Mouse (Mus musculus) kidney, embryonic 15.5 days (tissue): ENCODE data around the gene Clic5. TPM values are rescaled to one million over a fixed set of nuclear protein-coding genes. Genes with fewer than 3 reads are reported as not detected.

Experiments
- ATAC-seq: fragments of 200-750 bp; cut with Nextera tagmentation; replicated peaks from 2 replicates; pipeline ENCODE4 v1.8.0; 2017; ENCODE audit warnings: moderate TSS enrichment; ENCODE audit not compliant: low FRiP score
- H3K27ac ChIP-seq: fragments of 300-500 bp; sonication (generic); 2 replicates; pipeline ENCODE4 v1.5.1; 2015; ENCODE audit warnings: mild to moderate bottlenecking, inconsistent platforms
- H3K27me3 ChIP-seq: fragments of 300-500 bp; sonication (generic); 2 replicates; pipeline ENCODE4 v1.6.1; 2015; ENCODE audit warnings: inconsistent platforms
- H3K36me3 ChIP-seq: fragments of 300-500 bp; sonication (generic); 2 replicates; pipeline ENCODE4 v1.6.1; 2015; ENCODE audit warnings: inconsistent platforms
- H3K4me1 ChIP-seq: fragments of 300-500 bp; sonication (generic); 2 replicates; pipeline ENCODE4 v1.6.1; 2015; ENCODE audit warnings: inconsistent platforms
- H3K4me2 ChIP-seq: fragments of 300-500 bp; sonication (generic); 2 replicates; pipeline ENCODE4 v1.6.1; 2015; ENCODE audit warnings: moderate library complexity, mild to moderate bottlenecking, inconsistent platforms
- H3K4me3 ChIP-seq: fragments of 300-500 bp; sonication (generic); replicated peaks from 2 replicates; pipeline ENCODE4 v1.5.1; 2015; ENCODE audit warnings: mild to moderate bottlenecking, inconsistent platforms
- H3K9ac ChIP-seq: fragments of 300-500 bp; sonication (generic); 2 replicates; pipeline ENCODE4 v1.6.1; 2015; ENCODE audit warnings: mild to moderate bottlenecking, inconsistent platforms
- H3K9me3 ChIP-seq: fragments of 300-500 bp; sonication (generic); replicated peaks from 2 replicates; pipeline ENCODE4 v1.6.1; 2016; ENCODE audit warnings: inconsistent platforms
- whole genome bisulfite sequencing: fragments of 180-500 bp; shearing (Covaris S2); methylation state at CpG from one replicate; pipeline ENCODE4 v1.1.7; 2015; ENCODE audit warnings: mixed read lengths; 5-methylcytosine and 5-hydroxymethylcytosine counted together
- polyA plus RNA-seq: library from polyadenylated mRNA; unstranded; fragments of >200 nt; fragmentation: Nextera tagmentation; extraction: Ambion mirVana; gene quantifications from 2 replicates; pipeline ENCODE4 v1.2.1, GENCODE M21; 2015

Clic5 gene
- polyA plus RNA-seq, 1 experiment from 2014 or later: 7.6 TPM

DNA sequence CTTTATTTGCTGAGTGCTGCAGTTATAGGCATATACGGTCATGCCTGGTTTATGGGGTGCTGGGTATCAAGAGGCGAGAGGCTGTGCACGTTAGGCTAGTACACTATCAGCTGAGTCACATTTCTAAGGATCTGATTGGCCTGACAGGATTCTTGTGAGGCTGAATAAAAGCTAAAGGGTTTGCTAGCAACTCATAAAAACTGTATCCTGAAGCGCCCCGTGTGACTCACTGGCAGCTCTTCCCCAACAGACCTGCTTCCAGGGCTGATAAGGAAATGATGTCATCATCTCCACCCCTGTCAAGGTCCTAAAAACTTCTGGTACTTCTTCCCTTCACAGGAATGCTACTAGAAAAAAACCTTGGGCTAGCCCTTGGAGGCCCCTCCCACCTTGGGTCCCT is 14.6 kb downstream of the Clic5 start:
- Histone ChIP-seq H3K27ac (no peak overlapping the region), H3K9ac (no peak overlapping the region), H3K36me3 (no peaks in the 10 kb centered on the region), H3K4me2 (no peak overlapping the region), H3K27me3 (no peaks in the 10 kb centered on the region), H3K9me3 (no peaks in the 10 kb centered on the region), H3K4me3 (no peak overlapping the region), H3K4me1 (0 out of 2 replicates have a peak, but pooled peaks cover 3% of the 10 kb centered on the region)
- ATAC-seq: no peak
- 83% methylated on average over 5 of the region's 5 CpGs for WGBS

DNA sequence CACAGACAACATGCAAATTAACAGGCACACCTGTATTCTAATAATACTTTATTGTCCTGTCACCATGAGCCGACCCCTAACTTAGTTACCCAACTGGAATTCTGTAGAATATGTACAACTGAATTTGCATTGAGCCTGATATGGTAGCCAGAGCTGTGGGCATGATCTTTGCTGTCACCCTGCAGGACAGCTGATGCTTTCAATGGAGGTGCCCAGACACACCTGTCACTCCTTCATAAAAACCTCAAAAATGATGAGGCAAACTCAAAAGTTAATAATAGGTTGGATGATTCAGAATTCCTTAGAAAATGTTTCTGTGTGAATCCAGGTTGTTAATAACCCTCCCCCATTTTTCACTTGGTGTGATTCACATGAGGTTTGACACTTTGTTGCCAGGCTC is 16.4 kb downstream of the Clic5 start:
- Histone ChIP-seq H3K4me2 (no peak overlapping the region), H3K9me3 (no peaks in the 10 kb centered on the region), H3K9ac (no peak overlapping the region), H3K4me3 (no peak overlapping the region), H3K27me3 (no peaks in the 10 kb centered on the region), H3K27ac (no peak overlapping the region), H3K4me1 (0 out of 2 replicates have a peak, but pooled peaks cover 1% of the 10 kb centered on the region), H3K36me3 (no peaks in the 10 kb centered on the region)
- ATAC-seq: no peak
- 84% methylated on average over 1 of the region's 1 CpGs for WGBS

DNA sequence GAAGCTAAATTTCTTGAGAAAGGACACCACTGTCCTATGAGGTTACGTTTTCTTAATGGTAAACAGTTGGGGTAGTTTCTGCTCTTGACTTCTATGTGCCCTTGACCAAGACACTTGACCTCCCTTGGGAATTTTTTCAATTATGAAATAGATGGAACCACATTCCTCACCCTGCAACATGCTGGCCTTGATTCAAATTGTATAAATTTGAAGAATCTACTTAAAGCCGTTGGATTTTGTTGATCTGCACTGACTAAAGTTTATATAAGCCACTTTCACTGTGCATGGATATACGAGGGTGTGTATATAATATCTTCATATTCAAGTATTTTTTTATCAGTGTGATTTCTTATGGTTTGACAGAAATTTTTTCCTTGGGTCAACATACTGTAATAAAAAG is 17.2 kb downstream of the Clic5 start:
- Histone ChIP-seq H3K9ac (no peak overlapping the region), H3K27me3 (no peaks in the 10 kb centered on the region), H3K36me3 (no peaks in the 10 kb centered on the region), H3K27ac (no peak overlapping the region), H3K4me3 (no peak overlapping the region), H3K9me3 (no peaks in the 10 kb centered on the region), H3K4me2 (no peak overlapping the region), H3K4me1 (no peaks in the 10 kb centered on the region)
- 70% methylated on average over 3 of the region's 3 CpGs for WGBS
- no peak for ATAC-seq

DNA sequence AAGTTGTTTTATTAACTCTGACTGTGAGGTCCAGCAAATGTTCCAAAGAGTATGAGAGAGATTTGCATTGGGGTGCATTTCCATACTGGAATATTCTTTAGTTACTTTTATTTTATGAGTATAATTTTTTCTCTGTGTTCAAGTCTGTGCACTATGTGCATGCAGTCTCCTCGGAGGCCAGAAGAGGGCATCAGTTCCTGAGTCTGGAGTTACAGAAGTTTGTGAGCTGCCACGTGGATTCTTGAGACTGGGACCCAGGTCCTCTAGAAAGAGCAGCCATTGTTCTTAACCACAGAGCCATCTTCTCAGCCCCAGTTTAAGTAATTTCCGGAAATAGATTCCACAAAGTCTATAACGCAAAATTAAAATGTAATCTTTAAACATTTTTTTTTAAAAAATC is 20.5 kb downstream of the Clic5 start:
- no peak overlapping the region for H3K27ac ChIP-seq
- H3K36me3 ChIP-seq: no peaks in the 10 kb centered on the region
- no peak for ATAC-seq
- no peak overlapping the region for H3K4me2 ChIP-seq
- H3K4me3 ChIP-seq: no peak overlapping the region
- H3K9ac ChIP-seq: no peak overlapping the region
- H3K9me3 ChIP-seq: no peaks in the 10 kb centered on the region
- WGBS: 82% methylated on average over 4 of the region's 4 CpGs
- no peaks in the 10 kb centered on the region for H3K4me1 ChIP-seq
- no peaks in the 10 kb centered on the region for H3K27me3 ChIP-seq

- Histone ChIP-seq H3K27ac (no peak overlapping the region), H3K9ac (no peak overlapping the region), H3K27me3 (no peaks in the 10 kb centered on the region), H3K9me3 (no peaks in the 10 kb centered on the region), H3K36me3 (no peaks in the 10 kb centered on the region), H3K4me3 (no peak overlapping the region), H3K4me2 (no peak overlapping the region), H3K4me1 (no peaks in the 10 kb centered on the region)
- ATAC-seq: no peak
- 85% methylated on average over 5 of the region's 5 CpGs for WGBS
Observed at GRCm38 (mm10) chr17:44212960-44213619, 24.7 kb downstream of the Clic5 start.

- no peak for ATAC-seq
- Histone ChIP-seq H3K9me3 (no peaks in the 10 kb centered on the region), H3K4me2 (no peak overlapping the region), H3K4me3 (no peak overlapping the region), H3K36me3 (no peaks in the 10 kb centered on the region), H3K27ac (no peak overlapping the region), H3K9ac (no peak overlapping the region), H3K4me1 (no peaks in the 10 kb centered on the region), H3K27me3 (no peaks in the 10 kb centered on the region)
- WGBS: 83% methylated on average over 9 of the region's 9 CpGs
Observed at GRCm38 (mm10) chr17:44215196-44215799, 26.9 kb downstream of the Clic5 start.

DNA sequence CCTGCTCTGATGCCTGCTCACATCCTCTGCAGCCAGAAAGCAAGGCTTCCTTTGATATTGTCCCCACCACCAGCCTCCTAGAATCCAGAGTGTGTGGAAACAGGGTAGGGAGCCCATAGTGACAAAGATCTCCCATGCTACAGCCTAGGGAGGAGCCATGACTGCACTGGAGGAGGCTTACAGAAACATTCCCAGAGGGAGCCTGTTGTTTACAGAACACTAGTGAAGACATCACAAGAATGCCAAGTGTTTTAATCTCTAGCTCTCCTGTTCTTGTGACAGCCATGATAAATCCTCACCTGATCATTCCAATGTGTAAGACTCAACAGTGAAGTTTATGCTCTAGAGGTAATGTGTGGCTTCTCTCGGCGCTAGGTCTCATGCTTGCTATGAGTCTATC is 28.8 kb downstream of the Clic5 start:
- H3K9me3 ChIP-seq: no peaks in the 10 kb centered on the region
- WGBS: 82% methylated on average over 2 of the region's 2 CpGs
- no peak overlapping the region for H3K4me2 ChIP-seq
- no peaks in the 10 kb centered on the region for H3K27me3 ChIP-seq
- H3K9ac ChIP-seq: no peak overlapping the region
- no peaks in the 10 kb centered on the region for H3K4me1 ChIP-seq
- no peak for ATAC-seq
- H3K36me3 ChIP-seq: no peaks in the 10 kb centered on the region
- H3K4me3 ChIP-seq: no peak overlapping the region
- no peak overlapping the region for H3K27ac ChIP-seq

GRCm38 (mm10) chr17:44219943-44220342 is 31.6 kb downstream of the Clic5 start:
- Histone ChIP-seq H3K4me1 (no peaks in the 10 kb centered on the region), H3K4me2 (no peak overlapping the region), H3K36me3 (no peaks in the 10 kb centered on the region), H3K27me3 (no peaks in the 10 kb centered on the region), H3K9ac (no peak overlapping the region), H3K9me3 (no peaks in the 10 kb centered on the region), H3K4me3 (no peak overlapping the region), H3K27ac (no peak overlapping the region)
- no peak for ATAC-seq
- 60% methylated on average over 2 of the region's 2 CpGs for WGBS

DNA sequence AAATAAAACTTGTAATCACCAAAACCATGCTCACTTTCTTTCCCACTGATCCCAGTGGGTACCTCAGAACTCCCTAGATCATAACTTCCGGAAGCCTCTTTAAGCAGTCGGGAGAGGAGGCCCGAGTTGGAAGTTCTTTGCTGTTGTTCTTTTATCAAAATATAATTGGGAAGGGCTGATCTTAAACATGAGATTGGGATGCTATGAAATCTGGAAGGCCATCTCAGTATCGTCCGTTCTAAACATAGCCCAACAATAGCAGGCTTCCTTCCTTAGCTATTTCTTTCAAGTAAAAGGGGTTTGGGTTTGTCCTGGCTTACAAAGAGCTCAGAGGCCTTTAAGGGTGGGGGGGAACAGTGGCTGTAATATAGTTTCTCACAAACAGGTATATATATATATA is 40.0 kb downstream of the Clic5 start:
- WGBS: 84% methylated on average over 5 of the region's 5 CpGs
- no peaks in the 10 kb centered on the region for H3K4me1 ChIP-seq
- no peaks in the 10 kb centered on the region for H3K27me3 ChIP-seq

GRCm38 (mm10) chr17:44230083-44230482 is 41.7 kb downstream of the Clic5 start:
- no peaks in the 10 kb centered on the region for H3K4me1 ChIP-seq
- H3K9me3 ChIP-seq: no peaks in the 10 kb centered on the region
- H3K4me3 ChIP-seq: no peak overlapping the region
- no peaks in the 10 kb centered on the region for H3K36me3 ChIP-seq
- H3K27ac ChIP-seq: peak overlapping the region; percentile 41; the same call in 1 of the 2 replicates
- no peak overlapping the region for H3K4me2 ChIP-seq
- H3K9ac ChIP-seq: no peak overlapping the region
- 54% methylated on average over 10 of the region's 10 CpGs for WGBS
- no peaks in the 10 kb centered on the region for H3K27me3 ChIP-seq
- ATAC-seq: no peak

More for the DNA sequence above, 40.0 kb downstream of the Clic5 start:
- Histone ChIP-seq H3K4me3 (no peak overlapping the region), H3K27ac (no peak overlapping the region), H3K9me3 (no peaks in the 10 kb centered on the region), H3K4me2 (no peak overlapping the region), H3K9ac (no peak overlapping the region), H3K36me3 (no peaks in the 10 kb centered on the region)
- ATAC-seq: no peak

- Histone ChIP-seq H3K36me3 (no peaks in the 10 kb centered on the region), H3K9ac (0 out of 2 replicates have a peak overlapping the region, but pooled peaks have one; percentile 12), H3K4me3 (peak overlapping the region; percentile 21), H3K4me1 (peaks cover 29% of the 10 kb centered on the region), H3K4me2 (peak overlapping the region; percentile 52), H3K27ac (peak overlapping the region; percentile 90), H3K27me3 (no peaks in the 10 kb centered on the region), H3K9me3 (0 out of 2 replicates have a peak, but pooled peaks cover 3% of the 10 kb centered on the region)
- peak; percentile 92 for ATAC-seq
- WGBS: 8% methylated on average over 10 of the region's 10 CpGs
Observed at GRCm38 (mm10) chr17:44239030-44239721, 50.8 kb downstream of the Clic5 start.

- Histone ChIP-seq H3K4me1 (peaks cover 25% of the 10 kb centered on the region), H3K4me2 (no peak overlapping the region), H3K27me3 (no peaks in the 10 kb centered on the region), H3K36me3 (no peaks in the 10 kb centered on the region), H3K27ac (no peak overlapping the region), H3K4me3 (no peak overlapping the region), H3K9ac (no peak overlapping the region), H3K9me3 (0 out of 2 replicates have a peak, but pooled peaks cover 3% of the 10 kb centered on the region)
- WGBS: 96% methylated on average over 2 of the region's 2 CpGs
- ATAC-seq: no peak
Observed at GRCm38 (mm10) chr17:44240742-44241141, 52.4 kb downstream of the Clic5 start.
